Mouse (Mus musculus) heart, embryonic 14.5 days (tissue): ENCODE data around the gene Cryl1. TPM values are rescaled to one million over a fixed set of nuclear protein-coding genes. Genes with fewer than 3 reads are reported as not detected.
A peak's percentile ranks its signal among the peaks of the same experiment; 100 is the strongest.

ENCODE experiments used
- ATAC-seq: fragments of 200-750 bp; cut with Nextera tagmentation; 2 replicates; pipeline ENCODE4 v1.8.0; 2017; ENCODE audit warnings: low read depth, moderate TSS enrichment; ENCODE audit not compliant: insufficient number of reproducible peaks, insufficient read depth, low FRiP score
- H3K27ac ChIP-seq, 2 experiments: fragments of 200-500 bp in 1 of 2; fragments of 300-500 bp in 1 of 2; sonication (generic) in 1 of 2; replicated peaks in 1 of 2; 2 replicates each; pipeline ENCODE4 v1.5.1; 2012 to 2014; ENCODE audit warnings: low read depth in 2 of 2, low read length in 2 of 2, control low read depth in 1 of 2, mild to moderate bottlenecking in 1 of 2, mixed read lengths in 1 of 2; ENCODE audit not compliant: control insufficient read depth in 1 of 2, insufficient read depth in 1 of 2
- H3K27me3 ChIP-seq: fragments of 300-500 bp; sonication (generic); 2 replicates; pipeline ENCODE4 v1.6.1; 2014; ENCODE audit warnings: mild to moderate bottlenecking, low read length, control low read depth; ENCODE audit not compliant: control insufficient read depth, insufficient read depth
- H3K36me3 ChIP-seq: fragments of 300-500 bp; sonication (generic); 2 replicates; pipeline ENCODE4 v1.6.1; 2014; ENCODE audit warnings: mild to moderate bottlenecking, control low read depth, low read length, mixed read lengths; ENCODE audit not compliant: control insufficient read depth, insufficient read depth
- H3K4me1 ChIP-seq, 2 experiments: fragments of 200-500 bp in 1 of 2; fragments of 300-500 bp in 1 of 2; sonication (generic) in 1 of 2; 2 replicates each; pipeline ENCODE4 v1.6.1; 2012 to 2014; ENCODE audit warnings: low read length in 2 of 2, control low read depth in 1 of 2, mixed read lengths in 1 of 2; ENCODE audit not compliant: control insufficient read depth in 2 of 2, insufficient read depth in 2 of 2
- H3K4me2 ChIP-seq: fragments of 300-500 bp; sonication (generic); 2 replicates; pipeline ENCODE4 v1.6.1; 2014; ENCODE audit warnings: mild to moderate bottlenecking, low read length
- H3K4me3 ChIP-seq, 2 experiments: fragments of 200-500 bp in 1 of 2; fragments of 300-500 bp in 1 of 2; sonication (generic) in 1 of 2; 2 replicates each; pipeline ENCODE4 v1.5.1; 2012 to 2014; ENCODE audit warnings: low read length in 2 of 2, mild to moderate bottlenecking in 2 of 2, control low read depth in 1 of 2, low read depth in 1 of 2, moderate library complexity in 1 of 2; ENCODE audit not compliant: control insufficient read depth in 1 of 2, insufficient read depth in 1 of 2
- H3K9ac ChIP-seq: fragments of 300-500 bp; sonication (generic); 2 replicates; pipeline ENCODE4 v1.6.1; 2014; ENCODE audit warnings: mild to moderate bottlenecking, low read length
- H3K9me3 ChIP-seq: fragments of 300-500 bp; sonication (generic); 2 replicates; pipeline ENCODE4 v1.6.1; 2016; ENCODE audit warnings: low read length, control low read depth; ENCODE audit not compliant: control insufficient read depth
- WGBS: fragments of 180-500 bp; shearing (Covaris S2); extraction: QIAGEN DNeasy Blood & Tissue Kit; methylation state at CpG from one replicate; pipeline ENCODE4 v1.1.7; 2014; 5-methylcytosine and 5-hydroxymethylcytosine counted together
- polyA plus RNA-seq: library from polyadenylated mRNA; unstranded; fragments of >200 nt; fragmentation: Nextera tagmentation; extraction: Ambion mirVana; gene quantifications from 2 replicates; pipeline ENCODE4 v1.2.1, GENCODE M21; 2014

Cryl1 gene
- polyA plus RNA-seq, 1 experiment from 2014 or later: 17.3 TPM

GRCm38 (mm10) chr14:57391621-57392020 lies 6.7 kb downstream of the Cryl1 start:
- H3K27ac ChIP-seq: no peak overlapping the region
- no peak for ATAC-seq
- 69% methylated on average over 4 of the region's 4 CpGs for WGBS
- H3K9ac ChIP-seq: no peak overlapping the region
- H3K27me3 ChIP-seq: no peaks in the 10 kb centered on the region
- H3K4me1 ChIP-seq: peaks cover 4% of the 10 kb centered on the region in 2 experiments
- H3K4me2 ChIP-seq: no peak overlapping the region
- no peak overlapping the region for H3K4me3 ChIP-seq
- H3K9me3 ChIP-seq: no peaks in the 10 kb centered on the region
- H3K36me3 ChIP-seq: no peaks in the 10 kb centered on the region

GRCm38 (mm10) chr14:57386758-57387561 lies 11.4 kb downstream of the Cryl1 start:
- Histone ChIP-seq H3K27me3 (no peaks in the 10 kb centered on the region), H3K4me2 (no peak overlapping the region), H3K4me1 (peaks cover 4% of the 10 kb centered on the region in 2 experiments), H3K4me3 (no peak overlapping the region), H3K9ac (no peak overlapping the region), H3K36me3 (no peaks in the 10 kb centered on the region), H3K9me3 (no peaks in the 10 kb centered on the region), H3K27ac (peak overlapping the region; percentile 12 to 41; a peak in 2 of 4 replicates)
- ATAC-seq: peak; percentile 39; the same call in 1 of the 2 replicates
- 48% methylated on average over 14 of the region's 14 CpGs for WGBS

GRCm38 (mm10) chr14:57385667-57386066 lies 12.7 kb downstream of the Cryl1 start:
- no peak overlapping the region for H3K4me2 ChIP-seq
- no peak overlapping the region for H3K27ac ChIP-seq
- no peaks in the 10 kb centered on the region for H3K27me3 ChIP-seq
- peaks cover 4% of the 10 kb centered on the region in 2 experiments for H3K4me1 ChIP-seq
- no peak overlapping the region for H3K4me3 ChIP-seq
- no peaks in the 10 kb centered on the region for H3K36me3 ChIP-seq
- H3K9me3 ChIP-seq: no peaks in the 10 kb centered on the region
- H3K9ac ChIP-seq: no peak overlapping the region
- WGBS: 73% methylated on average over 5 of the region's 5 CpGs
- ATAC-seq: no peak

- no peaks in the 10 kb centered on the region for H3K36me3 ChIP-seq
- no peak overlapping the region for H3K9ac ChIP-seq
- no peaks in the 10 kb centered on the region for H3K9me3 ChIP-seq
- no peaks in the 10 kb centered on the region for H3K27me3 ChIP-seq
- no peak overlapping the region for H3K4me2 ChIP-seq
- 67% methylated on average over 5 of the region's 5 CpGs for WGBS
- H3K4me3 ChIP-seq: no peak overlapping the region
- ATAC-seq: no peak
- H3K27ac ChIP-seq: no peak overlapping the region
- H3K4me1 ChIP-seq: no peaks in the 10 kb centered on the region
Measured at GRCm38 (mm10) chr14:57377531-57377930, 20.8 kb downstream of the Cryl1 start.

- WGBS: 70% methylated on average over 9 of the region's 9 CpGs
- H3K4me1 ChIP-seq: no peaks in the 10 kb centered on the region
Measured at GRCm38 (mm10) chr14:57376956-57377355, 21.4 kb downstream of the Cryl1 start.

GRCm38 (mm10) chr14:57376016-57376415 lies 22.3 kb downstream of the Cryl1 start:
- WGBS: 70% methylated on average over 8 of the region's 8 CpGs

More at GRCm38 (mm10) chr14:57376956-57377355, 21.4 kb downstream of the Cryl1 start:
- no peaks in the 10 kb centered on the region for H3K36me3 ChIP-seq
- no peaks in the 10 kb centered on the region for H3K27me3 ChIP-seq
- H3K4me2 ChIP-seq: no peak overlapping the region
- no peaks in the 10 kb centered on the region for H3K9me3 ChIP-seq
- H3K4me3 ChIP-seq: no peak overlapping the region
- no peak for ATAC-seq
- H3K27ac ChIP-seq: no peak overlapping the region
- H3K9ac ChIP-seq: no peak overlapping the region

GRCm38 (mm10) chr14:57375205-57375604 lies 23.1 kb downstream of the Cryl1 start:
- Histone ChIP-seq H3K27ac (no peak overlapping the region), H3K27me3 (no peaks in the 10 kb centered on the region), H3K4me1 (no peaks in the 10 kb centered on the region), H3K9me3 (no peaks in the 10 kb centered on the region), H3K36me3 (no peaks in the 10 kb centered on the region), H3K4me2 (no peak overlapping the region), H3K9ac (no peak overlapping the region), H3K4me3 (no peak overlapping the region)
- no peak for ATAC-seq
- WGBS: 58% methylated on average over 9 of the region's 9 CpGs

More at GRCm38 (mm10) chr14:57376016-57376415, 22.3 kb downstream of the Cryl1 start:
- no peak overlapping the region for H3K4me3 ChIP-seq
- no peaks in the 10 kb centered on the region for H3K9me3 ChIP-seq
- no peaks in the 10 kb centered on the region for H3K27me3 ChIP-seq
- H3K9ac ChIP-seq: no peak overlapping the region
- H3K36me3 ChIP-seq: no peaks in the 10 kb centered on the region
- no peak overlapping the region for H3K4me2 ChIP-seq
- H3K4me1 ChIP-seq: no peaks in the 10 kb centered on the region
- ATAC-seq: no peak
- no peak overlapping the region for H3K27ac ChIP-seq
